Mouse (Mus musculus) stomach, embryonic 16.5 days (tissue): ENCODE results near the gene Lhx5. TPM values are rescaled to one million over a fixed set of nuclear protein-coding genes. Genes with fewer than 3 reads are reported as not detected.

Experiments used
- ATAC-seq: fragments of 200-750 bp; cut with Nextera tagmentation; 2 replicates; pipeline ENCODE4 v1.8.0; 2017; ENCODE audit warnings: moderate number of reproducible peaks, moderate TSS enrichment; ENCODE audit not compliant: insufficient read depth, low FRiP score
- H3K27ac ChIP-seq: fragments of 300-500 bp; sonication (generic); 2 replicates; pipeline ENCODE4 v1.5.1; 2014; ENCODE audit warnings: low read length
- H3K27me3 ChIP-seq: fragments of 300-500 bp; sonication (generic); 2 replicates; pipeline ENCODE4 v1.6.1; 2014; ENCODE audit warnings: low read length, control low read depth, mixed read lengths; ENCODE audit not compliant: control insufficient read depth, insufficient read depth
- H3K36me3 ChIP-seq: fragments of 300-500 bp; sonication (generic); 2 replicates; pipeline ENCODE4 v1.6.1; 2014; ENCODE audit warnings: low read length; ENCODE audit not compliant: control insufficient read depth, insufficient read depth
- H3K4me1 ChIP-seq: fragments of 300-500 bp; sonication (generic); 2 replicates; pipeline ENCODE4 v1.6.1; 2014; ENCODE audit warnings: low read length, control low read depth, mixed read lengths; ENCODE audit not compliant: control insufficient read depth, insufficient read depth
- H3K4me2 ChIP-seq: fragments of 300-500 bp; sonication (generic); 2 replicates; pipeline ENCODE4 v1.6.1; 2014; ENCODE audit warnings: low read depth, low read length, mixed read lengths
- H3K4me3 ChIP-seq: fragments of 300-500 bp; sonication (generic); replicated peaks from 2 replicates; pipeline ENCODE4 v1.5.1; 2014; ENCODE audit warnings: mild to moderate bottlenecking, low read length
- H3K9ac ChIP-seq: fragments of 300-500 bp; sonication (generic); 2 replicates; pipeline ENCODE4 v1.6.1; 2014; ENCODE audit warnings: low read length
- H3K9me3 ChIP-seq: fragments of 300-500 bp; sonication (generic); replicated peaks from 2 replicates; pipeline ENCODE4 v1.6.1; 2016; ENCODE audit warnings: low read length, control low read depth; ENCODE audit not compliant: control insufficient read depth
- WGBS: fragments of 180-500 bp; shearing (Covaris S2); extraction: QIAGEN DNeasy Blood & Tissue Kit; methylation state at CpG from one replicate; pipeline ENCODE4 v1.1.7; 2014; 5-methylcytosine and 5-hydroxymethylcytosine counted together
- polyA plus RNA-seq: library from polyadenylated mRNA; unstranded; fragments of >200 nt; fragmentation: Nextera tagmentation; extraction: Ambion mirVana; gene quantifications from 2 replicates; pipeline ENCODE4 v1.2.1, GENCODE M21; 2015

Lhx5 gene
- polyA plus RNA-seq, 1 experiment from 2014 or later, result 0.06 TPM

DNA sequence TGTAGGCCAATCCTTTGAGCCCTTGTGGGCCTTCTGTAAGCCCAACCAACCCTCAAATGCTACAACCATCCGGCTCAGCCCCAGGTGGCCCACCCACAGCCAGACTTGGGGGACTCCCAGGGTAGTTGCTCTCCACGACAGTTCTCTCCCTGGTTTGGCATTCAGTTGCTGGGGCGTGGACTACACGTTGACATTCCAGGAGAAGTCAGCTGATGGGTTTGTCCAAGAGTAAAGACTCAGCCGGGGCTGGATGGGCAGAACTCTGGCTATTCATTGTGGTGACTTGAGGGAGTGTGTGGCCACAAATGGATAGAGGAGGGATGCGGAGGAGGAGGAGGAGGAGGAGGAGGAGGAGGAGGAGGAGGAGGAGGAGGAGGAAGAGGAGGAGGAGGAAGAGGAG is 2.5 kb upstream of the Lhx5 start:
- WGBS, result 1% methylated on average over 5 of the region's 6 CpGs
- Histone ChIP-seq H3K4me2 (no peak overlapping the region), H3K27me3 (peaks cover 93% of the 10 kb centered on the region), H3K9ac (no peak overlapping the region), H3K27ac (no peak overlapping the region), H3K4me1 (no peaks in the 10 kb centered on the region), H3K4me3 (no peak overlapping the region), H3K36me3 (no peaks in the 10 kb centered on the region), H3K9me3 (no peaks in the 10 kb centered on the region)
- 0 out of 2 replicates have a peak, but pooled peaks have one; percentile 17 for ATAC-seq

DNA sequence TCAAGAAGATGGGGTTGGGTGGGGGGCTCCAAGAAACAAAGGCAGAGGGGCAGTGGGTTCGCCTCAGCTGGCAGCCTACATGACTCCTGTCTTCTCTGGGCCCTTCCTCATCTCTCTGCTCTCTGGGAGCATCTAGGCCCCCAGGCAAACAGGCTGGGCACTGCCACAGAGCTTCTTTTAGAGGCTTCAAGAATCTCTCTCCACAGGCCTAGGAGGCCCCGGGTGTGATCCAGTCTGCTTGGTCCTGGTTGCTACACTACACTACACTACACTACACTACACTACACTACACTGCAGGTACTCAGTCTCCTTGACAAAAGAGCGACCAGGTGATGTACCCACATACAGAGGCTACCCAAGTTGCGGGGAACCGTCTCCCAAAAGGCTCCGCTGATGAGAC is 1.8 kb upstream of the Lhx5 start:
- H3K4me3 ChIP-seq, result no peak overlapping the region
- H3K36me3 ChIP-seq, result no peaks in the 10 kb centered on the region
- H3K4me1 ChIP-seq, result no peaks in the 10 kb centered on the region
- WGBS, result 4% methylated on average over 6 of the region's 6 CpGs
- H3K9ac ChIP-seq, result no peak overlapping the region
- no peaks in the 10 kb centered on the region for H3K9me3 ChIP-seq
- no peak overlapping the region for H3K27ac ChIP-seq
- H3K4me2 ChIP-seq, result no peak overlapping the region
- H3K27me3 ChIP-seq, result peaks cover 93% of the 10 kb centered on the region
- no peak for ATAC-seq

DNA sequence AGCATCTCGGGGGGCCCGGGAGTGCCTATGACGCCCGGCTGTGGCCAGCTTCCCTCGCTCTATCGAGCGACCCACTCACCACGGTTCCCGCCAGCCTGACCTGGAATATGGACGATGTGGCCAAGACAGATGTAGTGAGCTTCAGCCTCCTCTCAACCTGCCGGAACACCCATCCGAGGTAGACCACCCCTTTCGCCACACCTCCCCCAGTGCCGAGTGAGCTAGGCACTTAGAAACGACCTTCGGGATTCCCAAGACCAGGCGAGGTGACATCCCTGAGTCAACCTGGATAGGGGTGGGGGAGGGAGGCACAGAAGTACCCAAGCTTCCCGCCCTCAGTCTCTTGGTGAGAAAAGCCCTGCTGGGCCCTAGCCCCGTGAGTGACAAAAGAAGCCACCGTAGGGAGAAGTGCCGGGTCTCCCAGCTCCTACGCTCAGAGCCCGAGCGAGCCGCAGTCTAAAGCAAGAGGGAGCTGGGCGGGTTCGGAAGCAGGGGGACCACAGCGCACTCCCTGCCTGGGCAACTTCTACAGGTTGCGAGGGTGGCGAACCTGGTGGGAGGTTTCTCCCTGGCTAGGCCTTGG is 407 bp upstream of the Lhx5 start:
- H3K27me3 ChIP-seq, result peaks cover 97% of the 10 kb centered on the region
- no peak for ATAC-seq
- no peaks in the 10 kb centered on the region; the same call in 1 of the 2 replicates for H3K9me3 ChIP-seq
- no peak overlapping the region for H3K4me3 ChIP-seq
- H3K27ac ChIP-seq, result no peak overlapping the region
- WGBS, result under 1% methylated on average over 30 of the region's 30 CpGs
- no peaks in the 10 kb centered on the region for H3K36me3 ChIP-seq
- 0 out of 2 replicates have a peak, but pooled peaks cover 2% of the 10 kb centered on the region for H3K4me1 ChIP-seq
- H3K9ac ChIP-seq, result no peak overlapping the region
- H3K4me2 ChIP-seq, result no peak overlapping the region

DNA sequence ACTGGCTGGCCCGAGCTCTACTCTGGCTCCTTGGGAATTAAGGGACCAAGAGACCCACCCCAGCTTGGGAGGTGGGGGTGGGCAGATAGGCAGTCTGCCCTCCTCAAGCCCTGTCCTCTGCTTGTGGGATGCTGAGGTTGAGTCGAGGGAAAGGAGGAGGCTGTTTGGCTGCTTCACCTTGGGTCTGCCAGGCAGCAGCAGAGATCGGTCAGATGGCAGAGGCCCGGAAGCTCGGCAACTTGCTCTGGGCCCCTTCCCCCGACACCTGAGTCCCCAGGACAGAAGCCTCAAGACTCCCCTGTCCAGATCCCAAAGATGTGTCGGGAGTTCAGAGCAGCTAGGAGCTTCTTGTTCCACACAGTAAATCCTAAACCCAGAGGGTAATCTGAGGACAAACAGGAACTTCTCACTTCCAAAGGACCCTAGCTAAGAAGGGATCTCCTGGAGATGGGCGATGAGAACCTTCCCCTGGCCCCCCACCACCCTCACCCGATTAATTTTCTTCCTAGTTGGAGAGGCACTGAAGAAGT is 1.1 kb downstream of the Lhx5 start:
- ATAC-seq, result no peak

DNA sequence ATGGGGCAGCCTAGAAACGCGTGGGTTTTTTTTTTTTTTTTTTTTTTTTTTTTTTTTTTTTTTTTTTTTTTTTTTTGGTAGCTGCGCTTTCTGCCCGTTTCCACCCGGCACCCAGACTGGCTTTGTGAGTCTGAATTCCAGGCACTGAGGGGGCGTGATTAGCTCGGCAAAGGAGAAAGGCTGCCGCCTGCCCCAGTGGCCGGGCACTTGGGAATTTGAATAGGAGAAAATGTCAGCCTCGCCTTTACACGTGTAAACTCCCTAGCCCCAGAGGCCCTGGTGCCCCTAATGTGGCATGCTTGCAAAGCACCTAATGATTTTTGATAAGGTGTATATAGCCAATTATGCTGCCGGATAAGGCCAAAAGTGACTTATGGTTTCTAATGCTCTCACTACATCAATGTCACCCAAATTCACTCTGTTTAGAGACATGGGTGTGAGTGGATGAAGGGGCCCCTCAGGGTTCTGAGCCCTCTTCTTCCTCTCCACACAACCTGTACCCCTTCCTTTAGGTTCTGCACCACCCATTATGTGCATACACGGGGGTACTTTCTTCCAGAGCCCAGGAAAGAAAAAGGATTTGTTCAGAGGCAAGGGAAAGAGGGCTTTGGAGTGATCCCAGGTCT is 1.7 kb downstream of the Lhx5 start:
- no peak for ATAC-seq
- Histone ChIP-seq H3K36me3 (no peaks in the 10 kb centered on the region), H3K9me3 (no peaks in the 10 kb centered on the region; the same call in 1 of the 2 replicates), H3K4me2 (no peak overlapping the region), H3K27ac (no peak overlapping the region), H3K4me1 (peaks cover 5% of the 10 kb centered on the region; the same call in 1 of the 2 replicates), H3K4me3 (no peak overlapping the region), H3K9ac (no peak overlapping the region), H3K27me3 (peaks cover 97% of the 10 kb centered on the region)
- 3% methylated on average over 13 of the region's 13 CpGs for WGBS

More for the DNA sequence above, 1.1 kb downstream of the Lhx5 start:
- WGBS, result 0% methylated on average over 9 of the region's 9 CpGs
- Histone ChIP-seq H3K4me1 (0 out of 2 replicates have a peak, but pooled peaks cover 2% of the 10 kb centered on the region), H3K27ac (no peak overlapping the region), H3K9me3 (no peaks in the 10 kb centered on the region; the same call in 1 of the 2 replicates), H3K4me3 (no peak overlapping the region), H3K4me2 (no peak overlapping the region), H3K27me3 (peaks cover 97% of the 10 kb centered on the region), H3K36me3 (no peaks in the 10 kb centered on the region), H3K9ac (no peak overlapping the region)

DNA sequence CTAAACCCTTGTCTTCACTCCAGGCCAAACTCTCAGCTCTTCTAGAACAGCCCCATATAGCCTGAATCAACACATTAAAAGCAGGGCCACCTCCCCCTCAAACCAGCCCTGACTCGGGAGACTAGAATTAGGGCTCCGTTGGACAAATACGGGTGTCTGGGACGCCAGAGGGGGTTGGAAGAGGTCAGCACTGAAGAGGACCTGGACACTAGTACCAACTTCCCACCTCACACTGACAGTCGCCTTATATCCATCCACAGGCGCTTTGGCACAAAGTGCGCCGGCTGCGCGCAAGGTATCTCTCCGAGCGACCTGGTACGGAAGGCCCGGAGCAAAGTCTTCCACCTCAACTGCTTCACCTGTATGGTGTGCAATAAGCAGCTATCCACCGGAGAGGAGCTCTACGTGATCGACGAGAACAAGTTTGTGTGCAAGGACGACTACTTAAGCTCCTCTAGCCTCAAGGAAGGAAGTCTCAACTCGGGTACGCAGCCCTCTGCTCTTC is 2.8 kb downstream of the Lhx5 start:
- 2% methylated on average over 21 of the region's 21 CpGs for whole genome bisulfite sequencing
- H3K4me1 ChIP-seq, result peaks cover 5% of the 10 kb centered on the region; the same call in 1 of the 2 replicates
- no peak overlapping the region for H3K27ac ChIP-seq
- H3K9ac ChIP-seq, result no peak overlapping the region
- H3K4me2 ChIP-seq, result no peak overlapping the region
- H3K4me3 ChIP-seq, result no peak overlapping the region
- H3K27me3 ChIP-seq, result peaks cover 98% of the 10 kb centered on the region
- no peak for ATAC-seq
- H3K9me3 ChIP-seq, result no peaks in the 10 kb centered on the region; the same call in 1 of the 2 replicates
- H3K36me3 ChIP-seq, result no peaks in the 10 kb centered on the region

DNA sequence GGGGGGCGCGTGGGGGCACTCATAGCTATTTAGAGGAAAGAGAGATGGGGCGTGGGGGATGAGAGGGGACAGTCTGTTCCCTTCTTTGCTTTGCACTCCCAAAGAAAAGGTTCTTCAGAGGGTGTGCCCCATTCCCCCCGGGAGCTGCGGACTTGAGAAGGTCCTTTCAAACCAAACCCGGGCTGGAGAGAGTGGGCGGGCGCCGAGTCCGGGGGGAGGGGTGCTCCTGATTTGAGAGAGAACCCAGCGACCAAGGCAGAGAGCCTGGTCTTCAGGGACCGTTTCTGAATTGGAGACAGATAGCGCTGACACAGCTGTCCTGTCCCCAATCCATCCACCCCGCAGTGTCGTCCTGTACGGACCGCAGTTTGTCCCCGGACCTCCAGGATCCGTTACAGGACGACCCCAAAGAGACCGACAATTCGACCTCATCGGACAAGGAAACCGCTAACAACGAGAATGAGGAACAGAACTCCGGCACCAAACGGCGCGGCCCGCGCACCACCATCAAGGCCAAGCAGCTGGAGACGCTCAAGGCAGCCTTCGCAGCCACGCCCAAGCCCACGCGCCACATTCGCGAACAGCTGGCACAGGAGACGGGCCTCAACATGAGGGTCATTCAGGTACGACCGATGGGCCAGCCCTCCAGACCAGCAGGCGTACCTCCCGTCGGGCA is 3.6 kb downstream of the Lhx5 start:
- WGBS, result 1% methylated on average over 44 of the region's 44 CpGs
- no peak for ATAC-seq

DNA sequence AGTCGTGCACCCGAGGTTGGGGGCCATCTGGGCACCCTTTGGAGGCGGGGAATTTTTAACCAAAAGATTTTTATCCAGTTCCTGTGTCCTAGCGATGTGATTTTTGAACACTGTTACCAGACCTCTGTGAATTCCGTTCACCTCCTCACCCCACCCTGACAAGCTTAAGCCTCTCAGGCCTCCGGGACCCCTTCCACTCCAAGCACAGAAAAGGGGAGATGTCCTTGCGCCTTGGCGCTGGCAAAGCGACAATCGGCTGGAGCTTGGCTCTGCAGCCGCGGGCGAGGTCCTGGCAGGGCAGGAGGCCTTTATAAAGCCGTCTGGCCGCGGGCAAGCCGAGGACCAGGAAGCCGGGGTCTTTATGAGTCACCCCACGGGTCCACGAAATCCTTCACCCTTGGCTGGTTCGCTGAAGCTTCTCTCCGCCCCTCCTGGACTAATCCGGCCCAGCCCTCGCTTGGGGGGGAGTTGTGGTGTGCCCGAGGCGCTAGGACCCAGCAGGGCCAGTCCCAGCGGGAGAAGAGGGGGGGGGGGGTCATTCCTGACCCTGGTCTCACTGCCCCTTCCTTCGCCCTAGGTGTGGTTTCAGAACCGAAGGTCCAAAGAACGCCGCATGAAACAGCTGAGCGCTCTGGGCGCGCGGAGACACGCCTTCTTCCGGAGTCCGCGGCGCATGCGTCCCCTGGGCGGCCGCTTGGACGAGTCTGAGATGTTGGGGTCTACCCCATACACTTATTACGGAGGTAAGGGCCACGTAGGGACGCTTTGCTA is 4.4 kb downstream of the Lhx5 start:
- Histone ChIP-seq H3K4me3 (peak overlapping the region; percentile 45), H3K4me2 (peak overlapping the region; percentile 61), H3K9ac (no peak overlapping the region), H3K27me3 (peaks cover 98% of the 10 kb centered on the region), H3K36me3 (no peaks in the 10 kb centered on the region), H3K27ac (no peak overlapping the region), H3K9me3 (no peaks in the 10 kb centered on the region; the same call in 1 of the 2 replicates), H3K4me1 (peaks cover 14% of the 10 kb centered on the region)
- 1% methylated on average over 47 of the region's 47 CpGs for WGBS
- no peak for ATAC-seq

More for the DNA sequence above, 3.6 kb downstream of the Lhx5 start:
- Histone ChIP-seq H3K4me3 (no peak overlapping the region), H3K4me1 (peaks cover 11% of the 10 kb centered on the region), H3K9ac (no peak overlapping the region), H3K9me3 (no peaks in the 10 kb centered on the region; the same call in 1 of the 2 replicates), H3K27ac (no peak overlapping the region), H3K36me3 (no peaks in the 10 kb centered on the region), H3K27me3 (peaks cover 98% of the 10 kb centered on the region), H3K4me2 (no peak overlapping the region; the same call in 1 of the 2 replicates)
